In genomic region chr4:46544313-46544712, GRCm38 (mm10) we compare ENCODE assay signal across 10 mouse cellular contexts. TPM values are rescaled to one million over a fixed set of nuclear protein-coding genes. Genes with fewer than 3 reads are reported as not detected.
DNase-seq lines count a peak whose midpoint lies in the region; ATAC-seq and TF ChIP-seq lines count a peak whose summit lies in the region.
"Had no signal": no experiment of that assay in that cellular context is flagged by ENCODE, and none has a peak within 500 bp of the region (broad histone marks: within the 10 kb centered on the region; RNA-seq: fewer than 3 reads in every experiment).

No protein-coding gene starts in this region.

- H3K4me3 ChIP-seq in cerebellum, adult 2 months (replicated peaks; ENCODE audit: insufficient read depth, low read depth, low read length) = no peak overlapping the region
- no peak overlapping the region for H3K4me3 ChIP-seq in midbrain, embryonic 11.5 days (ENCODE audit: low read depth, low read length)
- H3K4me3 ChIP-seq in midbrain, embryonic 13.5 days (replicated peaks) = no peak overlapping the region
- H3K4me3 ChIP-seq: limb, embryonic 13.5 days had no signal

- peak; percentile 53; the same call in 1 of the 2 replicates for TF ChIP-seq CTCF in cerebellum, adult 2 months (IDR thresholded peaks at IDR 0.05; ENCODE audit: borderline replicate concordance, insufficient read depth, low read depth, low read length)

- no peak overlapping the region for H3K27ac ChIP-seq in cerebellum, adult 2 months (ENCODE audit: insufficient read depth, low read length)
- H3K27ac ChIP-seq in midbrain, embryonic 11.5 days (ENCODE audit: low read depth, low read length) = no peak overlapping the region
- H3K27ac ChIP-seq in midbrain, embryonic 13.5 days = no peak overlapping the region
- H3K27ac ChIP-seq: limb, embryonic 13.5 days had no signal

- DNase-seq in cerebellum, adult 2 months = no peak
- no peak for DNase-seq in cerebellum, adult 11-12 months
- DNase-seq in midbrain, embryonic 11.5 days (ENCODE audit: low spot score, missing footprints) = peak; percentile 72
- DNase-seq in c-Kit-positive CD71-positive TER-119-positive erythroid progenitor cells, embryonic 14.5 days (ENCODE audit: low spot score) = peak; percentile 37
- DNase-seq in spleen, postnatal 36 days (ENCODE audit: low spot score in 2 of 2) = peak; percentile 56 to 70
- no peak for DNase-seq in neural tube, embryonic 10.5 days (ENCODE audit: extremely low spot score, low spot score)
- DNase-seq in left cerebral cortex, adult 8-10 months (ENCODE audit: low spot score in 2 of 2) = no peak
- DNase-seq: gastrocnemius, postnatal 10 days had no signal

- TF ChIP-seq POLR2A in cerebellum, adult 2 months (IDR thresholded peaks at IDR 0.05; ENCODE audit: borderline replicate concordance, insufficient read depth, low read length) = no peak

- peaks cover 8% of the 10 kb centered on the region for H3K4me1 ChIP-seq in cerebellum, adult 2 months (ENCODE audit: control insufficient read depth, insufficient read depth, low read length)
- no peaks in the 10 kb centered on the region for H3K4me1 ChIP-seq in midbrain, embryonic 11.5 days (ENCODE audit: control insufficient read depth, insufficient read depth, low read length)
- peaks cover 6% of the 10 kb centered on the region; the same call in 1 of the 2 replicates for H3K4me1 ChIP-seq in midbrain, embryonic 13.5 days (replicated peaks)

- H3K27me3 ChIP-seq in cerebellum, adult 2 months (ENCODE audit: control insufficient read depth, insufficient read depth, low read length) = no peaks in the 10 kb centered on the region
- H3K27me3 ChIP-seq in midbrain, embryonic 11.5 days (ENCODE audit: control insufficient read depth, insufficient read depth, low read length) = no peaks in the 10 kb centered on the region
- H3K27me3 ChIP-seq in midbrain, embryonic 13.5 days = 0 out of 2 replicates have a peak, but pooled peaks cover 3% of the 10 kb centered on the region
- H3K27me3 ChIP-seq: limb, embryonic 13.5 days had no signal

- no peaks in the 10 kb centered on the region for H3K36me3 ChIP-seq in midbrain, embryonic 11.5 days (ENCODE audit: control insufficient read depth, insufficient read depth, low read length)
- no peaks in the 10 kb centered on the region; the same call in 1 of the 2 replicates for H3K36me3 ChIP-seq in midbrain, embryonic 13.5 days
- H3K36me3 ChIP-seq: limb, embryonic 13.5 days had no signal

- ATAC-seq in midbrain, embryonic 11.5 days (ENCODE audit: low FRiP score) = no peak
- ATAC-seq in midbrain, embryonic 13.5 days = no peak

- H3K9ac ChIP-seq in midbrain, embryonic 11.5 days (ENCODE audit: low read length) = no peak overlapping the region
- no peak overlapping the region for H3K9ac ChIP-seq in midbrain, embryonic 13.5 days (replicated peaks)
- H3K9ac ChIP-seq: limb, embryonic 13.5 days had no signal

- 26% methylated on average over 1 of the region's 1 CpGs for WGBS in cerebellum, adult 2 months
- WGBS in midbrain, embryonic 11.5 days = 38% methylated on average over 1 of the region's 1 CpGs
- 44% methylated on average over 1 of the region's 1 CpGs for WGBS in midbrain, embryonic 13.5 days

- H3K9me3 ChIP-seq in midbrain, embryonic 11.5 days (ENCODE audit: control insufficient read depth, low read length) = no peaks in the 10 kb centered on the region
- no peaks in the 10 kb centered on the region for H3K9me3 ChIP-seq in midbrain, embryonic 13.5 days
- H3K9me3 ChIP-seq: limb, embryonic 13.5 days had no signal

- H3K4me2 ChIP-seq in midbrain, embryonic 11.5 days = no peak overlapping the region
- no peak overlapping the region for H3K4me2 ChIP-seq in midbrain, embryonic 13.5 days (replicated peaks)
- H3K4me2 ChIP-seq: limb, embryonic 13.5 days had no signal

RNA-seq across cellular contexts. Expression of gene Trim14, which starts 8.4 kb away (rescaled TPM):
- 0.69 and 1.1 TPM in 2 replicates for polyA plus RNA-seq in cerebellum, adult 2 months (2012; rRNA removed)
- 0.46 and 0.99 TPM in 2 replicates for polyA plus RNA-seq in midbrain, embryonic 11.5 days (2014; fragmentation: Nextera tagmentation; extraction: Ambion mirVana)
- polyA plus RNA-seq in midbrain, embryonic 13.5 days (2015; fragmentation: Nextera tagmentation; extraction: Ambion mirVana) = 0.40 and 0.57 TPM in 2 replicates
- total RNA-seq in left cerebral cortex, adult 8-10 months (2022) = 1 to 10 TPM in 3 of 4 experiments, under 1 TPM in 1; 0.91 to 2.4 (median 1.7) TPM

RNA-seq across cellular contexts. Expression of gene Nans, which starts 55.3 kb away (rescaled TPM):
- polyA plus RNA-seq in cerebellum, adult 2 months (2012; rRNA removed) = 29.0 and 30.3 TPM in 2 replicates
- polyA plus RNA-seq in midbrain, embryonic 11.5 days (2014; fragmentation: Nextera tagmentation; extraction: Ambion mirVana) = 76.0 and 76.5 TPM in 2 replicates
- 63.2 and 63.9 TPM in 2 replicates for polyA plus RNA-seq in midbrain, embryonic 13.5 days (2015; fragmentation: Nextera tagmentation; extraction: Ambion mirVana)
- 10 to 100 TPM; 13.1 to 19.7 (median 17.0) TPM for total RNA-seq in left cerebral cortex, adult 8-10 months (2022)

RNA-seq across cellular contexts. Expression of gene Coro2a, which starts 57.7 kb away (rescaled TPM):
- 26.6 and 28.8 TPM in 2 replicates for polyA plus RNA-seq in cerebellum, adult 2 months (2012; rRNA removed)
- 2.2 TPM in 2 replicates for polyA plus RNA-seq in midbrain, embryonic 11.5 days (2014; fragmentation: Nextera tagmentation; extraction: Ambion mirVana)
- polyA plus RNA-seq in midbrain, embryonic 13.5 days (2015; fragmentation: Nextera tagmentation; extraction: Ambion mirVana) = 2.5 and 3.9 TPM in 2 replicates
- total RNA-seq in left cerebral cortex, adult 8-10 months (2022) = 10 to 100 TPM; 23.3 to 26.7 (median 24.3) TPM

Comparison
In these comparisons a context has a peak if more than half of its experiments do, and no peak if none do; other contexts are left out.
1. DNase-seq: peak in midbrain, embryonic 11.5 days (single experiment), c-Kit-positive CD71-positive TER-119-positive erythroid progenitor cells, embryonic 14.5 days (single experiment) and spleen, postnatal 36 days (2 of 2); none in cerebellum, adult 2 months (0 of 2), cerebellum, adult 11-12 months (single experiment), neural tube, embryonic 10.5 days (single experiment) and left cerebral cortex, adult 8-10 months (0 of 2).